In the genomic region with DNA sequence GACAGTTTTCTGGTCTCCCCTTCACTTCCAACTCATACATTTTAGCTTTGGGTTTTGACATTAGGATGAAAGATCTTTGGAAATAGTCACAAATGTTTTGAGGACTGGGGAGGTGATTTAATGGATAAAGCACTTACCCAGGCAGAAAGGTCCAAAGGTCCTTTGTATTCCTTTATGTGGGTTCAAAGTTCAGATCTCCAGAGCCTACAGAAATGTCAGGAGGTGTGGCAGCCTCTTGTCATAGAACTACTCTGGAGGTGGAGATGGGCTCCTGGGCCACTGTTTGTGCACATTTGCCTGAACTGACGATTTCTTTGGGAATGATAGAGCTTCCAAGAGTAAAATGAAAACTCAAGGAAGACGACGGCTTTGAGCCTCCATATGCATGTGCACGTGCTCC, we compare ENCODE assay signal across 32 mouse cellular contexts.
"Had no signal": no experiment of that assay in that cellular context is flagged by ENCODE, and none has a peak within 500 bp of the region (broad histone marks: within the 10 kb centered on the region; RNA-seq: fewer than 3 reads in every experiment).

No protein-coding gene starts in this region.

- H3K36me3 ChIP-seq: limb, embryonic 10.5 days; limb, embryonic 12.5 days; limb, embryonic 13.5 days; limb, embryonic 15.5 days; liver, embryonic 12.5 days; liver, embryonic 13.5 days; liver, embryonic 15.5 days; lung, embryonic 15.5 days; midbrain, embryonic 10.5 days; midbrain, embryonic 12.5 days; midbrain, embryonic 13.5 days; midbrain, embryonic 15.5 days; neural tube, embryonic 12.5 days had no signal

- ATAC-seq: liver, embryonic 12.5 days; liver, postnatal 0 days; lung, postnatal 0 days; midbrain, embryonic 13.5 days; midbrain, embryonic 15.5 days; midbrain, embryonic 16.5 days had no signal

- H3K4me3 ChIP-seq: limb, embryonic 10.5 days; limb, embryonic 12.5 days; limb, embryonic 13.5 days; limb, embryonic 15.5 days; liver, embryonic 12.5 days; liver, embryonic 13.5 days; liver, embryonic 15.5 days; lung, embryonic 15.5 days; megakaryocyte, embryonic 14.5 days; midbrain, embryonic 10.5 days; midbrain, embryonic 12.5 days; midbrain, embryonic 13.5 days; midbrain, embryonic 15.5 days; myocyte; neural tube, embryonic 12.5 days had no signal

- H3K4me1 ChIP-seq: limb, embryonic 10.5 days; limb, embryonic 12.5 days; limb, embryonic 13.5 days; liver, embryonic 12.5 days; liver, embryonic 15.5 days; lung, embryonic 15.5 days; midbrain, embryonic 10.5 days; midbrain, embryonic 12.5 days; midbrain, embryonic 13.5 days; midbrain, embryonic 15.5 days; neural tube, embryonic 12.5 days had no signal

- DNase-seq: left cerebral cortex, postnatal 4 days; liver; liver, embryonic 13.5 days; liver, postnatal 0 days; lung, adult 18-20 months; lung, adult 2 months; lung, embryonic 14.5 days; lung, postnatal 10 days; lung, postnatal 14 days; lung, postnatal 36 days; lung, postnatal 4 days; midbrain, embryonic 14.5 days had no signal

- H3K9me3 ChIP-seq: limb, embryonic 10.5 days; limb, embryonic 12.5 days; limb, embryonic 13.5 days; limb, embryonic 15.5 days; liver, embryonic 12.5 days; liver, embryonic 13.5 days; liver, embryonic 15.5 days; lung, embryonic 15.5 days; megakaryocyte, embryonic 14.5 days; midbrain, embryonic 10.5 days; midbrain, embryonic 12.5 days; midbrain, embryonic 13.5 days; midbrain, embryonic 15.5 days; neural tube, embryonic 12.5 days had no signal

- H3K9ac ChIP-seq: limb, embryonic 12.5 days; limb, embryonic 13.5 days; limb, embryonic 15.5 days; liver, embryonic 12.5 days; liver, embryonic 13.5 days; liver, embryonic 14.5 days; liver, embryonic 15.5 days; liver, postnatal 0 days; lung, embryonic 14.5 days; lung, embryonic 15.5 days; midbrain, embryonic 12.5 days; midbrain, embryonic 13.5 days; midbrain, embryonic 15.5 days; neural tube, embryonic 12.5 days had no signal

- H3K4me2 ChIP-seq: limb, embryonic 12.5 days; limb, embryonic 13.5 days; limb, embryonic 15.5 days; liver, embryonic 11.5 days; liver, embryonic 12.5 days; liver, embryonic 13.5 days; liver, embryonic 15.5 days; lung, embryonic 14.5 days; lung, embryonic 15.5 days; midbrain, embryonic 11.5 days; midbrain, embryonic 12.5 days; midbrain, embryonic 13.5 days; midbrain, embryonic 15.5 days; neural tube, embryonic 12.5 days had no signal

- H3K27ac ChIP-seq: limb, embryonic 10.5 days; limb, embryonic 12.5 days; limb, embryonic 13.5 days; limb, embryonic 15.5 days; liver, embryonic 12.5 days; liver, embryonic 13.5 days; liver, embryonic 14.5 days; liver, embryonic 15.5 days; lung, embryonic 15.5 days; macrophage; midbrain, embryonic 10.5 days; midbrain, embryonic 12.5 days; midbrain, embryonic 13.5 days; midbrain, embryonic 15.5 days; neural tube, embryonic 12.5 days had no signal

- H3K27me3 ChIP-seq: limb, embryonic 12.5 days; limb, embryonic 13.5 days; limb, embryonic 15.5 days; liver, embryonic 12.5 days; liver, embryonic 13.5 days; liver, embryonic 15.5 days; lung, embryonic 15.5 days; megakaryocyte, embryonic 14.5 days; midbrain, embryonic 12.5 days; midbrain, embryonic 13.5 days; midbrain, embryonic 15.5 days; neural tube, embryonic 12.5 days had no signal
